Mouse (Mus musculus) forebrain, embryonic 12.5 days (tissue): ENCODE data around the gene Coro7. TPM values are rescaled to one million over a fixed set of nuclear protein-coding genes. Genes with fewer than 3 reads are reported as not detected.
A peak's percentile ranks its signal among the peaks of the same experiment; 100 is the strongest.

ENCODE experiments used
- ATAC-seq: fragments of 200-750 bp; cut with Nextera tagmentation; 2 replicates; pipeline ENCODE4 v1.8.0; 2017; ENCODE audit warnings: moderate TSS enrichment; ENCODE audit not compliant: low FRiP score
- H3K27ac ChIP-seq: fragments of 300-500 bp; sonication (generic); 2 replicates; pipeline ENCODE4 v1.5.1; 2016; ENCODE audit warnings: mild to moderate bottlenecking
- H3K27me3 ChIP-seq: fragments of 300-500 bp; sonication (generic); 2 replicates; pipeline ENCODE4 v1.6.1; 2016; ENCODE audit warnings: mild to moderate bottlenecking
- H3K36me3 ChIP-seq: fragments of 300-500 bp; sonication (generic); replicated peaks from 2 replicates; pipeline ENCODE4 v1.6.1; 2016; ENCODE audit warnings: mild to moderate bottlenecking
- H3K4me1 ChIP-seq: fragments of 300-500 bp; sonication (generic); 2 replicates; pipeline ENCODE4 v1.6.1; 2016
- H3K4me2 ChIP-seq: fragments of 300-500 bp; sonication (generic); 2 replicates; pipeline ENCODE4 v1.6.1; 2016; ENCODE audit warnings: mild to moderate bottlenecking, moderate library complexity
- H3K4me3 ChIP-seq: fragments of 300-500 bp; sonication (generic); replicated peaks from 2 replicates; pipeline ENCODE4 v1.5.1; 2016; ENCODE audit warnings: mild to moderate bottlenecking
- H3K9ac ChIP-seq: fragments of 300-500 bp; sonication (generic); 2 replicates; pipeline ENCODE4 v1.6.1; 2016; ENCODE audit warnings: mild to moderate bottlenecking
- H3K9me3 ChIP-seq: fragments of 300-500 bp; sonication (generic); 2 replicates; pipeline ENCODE4 v1.6.1; 2016
- WGBS: fragments of 180-500 bp; shearing (Covaris S2); methylation state at CpG from one replicate; pipeline ENCODE4 v1.1.7; 2016; 5-methylcytosine and 5-hydroxymethylcytosine counted together
- polyA plus RNA-seq: library from polyadenylated mRNA; unstranded; fragments of >200 nt; fragmentation: Nextera tagmentation; extraction: Ambion mirVana; gene quantifications from 2 replicates; pipeline ENCODE4 v1.2.1, GENCODE M21; 2016

Gene Coro7
- polyA plus RNA-seq, 1 experiment from 2014 or later, result 18.5 TPM

DNA sequence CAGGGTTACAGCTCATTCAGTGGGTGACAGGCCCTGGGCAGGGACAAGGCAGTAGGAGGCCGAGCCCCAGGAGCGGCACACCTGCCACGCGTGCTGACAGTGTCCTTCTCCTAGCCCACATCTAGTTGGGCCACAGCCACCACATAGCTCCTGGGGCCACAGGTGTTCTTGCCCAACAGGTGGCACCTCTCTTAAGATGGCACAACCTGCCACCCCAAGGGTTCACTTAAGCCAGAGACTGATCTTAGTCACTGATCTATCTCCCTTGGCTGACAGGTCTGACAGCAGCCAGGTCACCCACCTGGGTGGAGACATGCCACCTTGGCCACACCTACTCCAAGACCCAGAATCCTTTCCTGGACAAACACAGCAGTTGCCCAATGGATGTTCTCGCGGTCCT lies 36.6 kb downstream of the Coro7 start:
- Histone ChIP-seq H3K9me3 (no peaks in the 10 kb centered on the region), H3K27me3 (0 out of 2 replicates have a peak, but pooled peaks cover 8% of the 10 kb centered on the region), H3K4me1 (peaks cover 48% of the 10 kb centered on the region), H3K36me3 (no peaks in the 10 kb centered on the region), H3K27ac (0 out of 2 replicates have a peak overlapping the region, but pooled peaks have one; percentile 19), H3K9ac (no peak overlapping the region), H3K4me3 (no peak overlapping the region), H3K4me2 (peak overlapping the region; percentile 1; the same call in 1 of the 2 replicates)
- no peak for ATAC-seq
- WGBS, result 80% methylated on average over 6 of the region's 6 CpGs

DNA sequence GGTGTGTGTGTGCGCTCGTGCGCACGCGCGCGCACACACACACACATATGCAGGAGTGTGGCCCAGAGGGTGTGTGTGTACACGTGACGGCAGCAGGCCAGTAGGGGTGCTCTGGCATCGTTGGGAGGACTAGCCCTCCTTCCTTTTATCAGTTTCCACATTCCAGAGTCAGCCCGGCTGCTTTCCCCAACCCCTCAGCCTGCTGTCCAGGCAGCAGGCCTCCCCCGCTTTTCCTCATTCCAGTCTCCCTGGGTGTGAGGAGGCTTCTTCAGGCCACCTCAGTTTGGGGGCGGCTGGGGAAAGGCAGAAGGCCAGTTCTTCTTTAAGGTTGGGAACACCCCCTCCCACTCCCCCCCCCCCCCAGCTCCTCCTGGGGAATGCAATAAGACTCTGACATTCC lies 37.4 kb downstream of the Coro7 start:
- Histone ChIP-seq H3K4me2 (peak overlapping the region; percentile 93), H3K27ac (0 out of 2 replicates have a peak overlapping the region, but pooled peaks have one; percentile 19), H3K4me1 (peaks cover 48% of the 10 kb centered on the region), H3K36me3 (no peaks in the 10 kb centered on the region), H3K27me3 (0 out of 2 replicates have a peak, but pooled peaks cover 8% of the 10 kb centered on the region), H3K4me3 (no peak overlapping the region), H3K9me3 (no peaks in the 10 kb centered on the region), H3K9ac (0 out of 2 replicates have a peak overlapping the region, but pooled peaks have one; percentile 21)
- WGBS, result 38% methylated on average over 13 of the region's 13 CpGs
- no peak; the same call in 1 of the 2 replicates for ATAC-seq

DNA sequence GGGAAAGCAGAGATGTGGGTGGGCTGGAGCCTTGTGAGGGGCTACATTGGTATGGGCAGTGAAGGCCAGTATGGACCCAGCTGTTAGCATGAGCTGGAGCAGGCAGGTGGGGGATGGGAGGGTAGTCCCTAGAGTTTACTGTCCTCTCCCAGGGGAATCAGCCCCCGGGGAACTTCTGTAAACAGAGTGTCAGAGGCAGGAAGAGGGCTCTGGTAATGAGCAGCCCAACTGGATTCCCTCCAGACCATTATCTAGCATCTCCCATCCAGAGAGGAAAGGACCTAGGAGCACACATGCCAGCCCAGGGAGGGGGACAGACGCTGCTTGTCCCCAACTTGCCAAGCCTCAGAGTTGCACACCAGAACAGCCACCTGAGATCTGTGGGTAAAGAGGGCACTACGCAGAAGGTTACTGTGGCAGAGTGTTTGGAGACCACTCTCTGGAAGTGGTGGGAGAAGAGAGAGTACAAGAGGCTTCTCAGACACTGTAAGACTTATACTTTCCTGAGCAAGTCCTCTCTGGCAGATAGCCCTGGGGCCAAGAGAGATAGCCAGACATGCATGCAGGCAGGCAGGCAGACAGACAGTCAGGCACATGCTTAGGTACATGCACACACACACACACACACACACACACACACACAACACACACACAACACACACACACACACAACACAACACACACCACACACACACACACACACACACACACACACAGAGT lies 38.3 kb downstream of the Coro7 start:
- Histone ChIP-seq H3K9ac (no peak overlapping the region), H3K27ac (no peak overlapping the region), H3K9me3 (no peaks in the 10 kb centered on the region)

DNA sequence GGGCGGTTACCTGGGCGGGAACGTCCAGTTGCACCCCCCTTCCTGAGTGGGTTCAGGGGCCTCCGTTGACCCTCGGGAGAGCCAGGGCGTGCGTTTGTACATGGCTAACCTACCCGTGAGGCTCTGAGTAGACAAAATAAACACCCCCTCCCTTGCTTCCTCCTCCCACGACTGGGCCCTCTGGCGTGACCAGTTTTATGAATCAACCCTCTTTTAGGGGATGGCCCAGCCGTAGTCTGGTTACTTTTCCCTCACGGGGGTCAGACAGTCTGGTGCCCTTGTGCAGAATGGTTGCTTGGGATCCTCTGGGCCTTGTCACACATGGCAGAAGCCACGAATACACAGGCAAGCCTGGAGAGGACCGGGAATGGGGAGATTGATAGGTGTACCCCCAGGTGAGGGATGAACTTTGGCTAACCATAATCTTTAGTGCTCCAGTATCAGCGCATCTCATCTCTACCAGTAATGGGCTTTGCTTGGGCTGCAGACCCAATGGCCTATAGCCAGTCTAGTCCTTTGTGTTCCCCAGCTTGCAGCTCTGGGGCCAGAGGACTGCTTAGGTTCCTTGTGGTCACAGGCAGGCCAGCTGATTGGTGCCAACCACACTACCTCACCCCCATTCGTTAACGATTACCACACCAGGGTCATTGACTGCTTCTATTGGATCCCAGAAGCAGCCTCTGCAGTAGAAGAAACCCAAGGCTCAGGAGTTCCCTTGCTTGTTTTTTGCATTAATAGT lies 39.1 kb downstream of the Coro7 start:
- no peak; the same call in 1 of the 2 replicates for ATAC-seq
- 0 out of 2 replicates have a peak, but pooled peaks cover 8% of the 10 kb centered on the region for H3K27me3 ChIP-seq
- no peaks in the 10 kb centered on the region for H3K9me3 ChIP-seq
- H3K27ac ChIP-seq, result peak overlapping the region; percentile 19; the same call in 1 of the 2 replicates
- WGBS, result 16% methylated on average over 17 of the region's 17 CpGs
- H3K4me1 ChIP-seq, result peaks cover 45% of the 10 kb centered on the region
- H3K36me3 ChIP-seq, result no peaks in the 10 kb centered on the region
- H3K4me3 ChIP-seq, result peak overlapping the region; percentile 54
- peak overlapping the region; percentile 93 for H3K4me2 ChIP-seq
- H3K9ac ChIP-seq, result peak overlapping the region; percentile 70

More for the DNA sequence above, 38.3 kb downstream of the Coro7 start:
- peak overlapping the region; percentile 54; the same call in 1 of the 2 replicates for H3K4me3 ChIP-seq
- 0 out of 2 replicates have a peak, but pooled peaks cover 8% of the 10 kb centered on the region for H3K27me3 ChIP-seq
- ATAC-seq, result no peak
- H3K4me2 ChIP-seq, result peak overlapping the region; percentile 93
- peaks cover 45% of the 10 kb centered on the region for H3K4me1 ChIP-seq
- WGBS, result 61% methylated on average over 3 of the region's 3 CpGs
- H3K36me3 ChIP-seq, result no peaks in the 10 kb centered on the region

DNA sequence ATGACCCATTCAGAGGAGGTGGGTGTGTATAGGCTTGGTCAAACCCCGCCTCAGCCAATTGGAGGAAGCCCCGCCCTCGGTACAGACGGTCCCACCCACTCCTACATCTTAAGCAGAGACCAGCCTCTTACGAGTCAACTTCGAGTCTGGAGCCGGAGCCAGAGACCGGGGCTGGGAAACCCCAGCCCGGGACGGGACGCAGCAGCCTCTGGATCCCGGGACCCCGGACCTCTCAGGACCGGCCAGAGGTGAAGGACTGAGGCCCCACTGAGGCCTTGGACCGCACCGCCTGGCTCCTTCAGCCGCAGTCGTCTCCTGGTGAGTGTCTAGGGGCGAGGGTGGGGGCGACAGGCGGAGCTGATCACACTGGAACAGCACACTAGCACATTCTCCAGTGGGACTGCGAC lies 39.7 kb downstream of the Coro7 start, which contains the start of the genes Vasn and Dnaja3:
TSS of gene Vasn (plus strand) at position 111 of the 407 bp plus-strand sequence.
TSS of gene Dnaja3 (plus strand) at position 159 of the 407 bp plus-strand sequence.
- Histone ChIP-seq H3K4me1 (peaks cover 45% of the 10 kb centered on the region), H3K27me3 (0 out of 2 replicates have a peak, but pooled peaks cover 8% of the 10 kb centered on the region), H3K4me3 (peak within 1 kb of the TSS; percentile 54), H3K27ac (peak within 1 kb of the TSS; percentile 19; the same call in 1 of the 2 replicates), H3K9me3 (no peaks in the 10 kb centered on the region), H3K36me3 (no peaks in the 10 kb centered on the region), H3K4me2 (peak within 1 kb of the TSS; percentile 93), H3K9ac (peak within 1 kb of the TSS; percentile 70)
- peak; percentile 95 for ATAC-seq
- WGBS, result 1% methylated on average over 22 of the region's 22 CpGs

DNA sequence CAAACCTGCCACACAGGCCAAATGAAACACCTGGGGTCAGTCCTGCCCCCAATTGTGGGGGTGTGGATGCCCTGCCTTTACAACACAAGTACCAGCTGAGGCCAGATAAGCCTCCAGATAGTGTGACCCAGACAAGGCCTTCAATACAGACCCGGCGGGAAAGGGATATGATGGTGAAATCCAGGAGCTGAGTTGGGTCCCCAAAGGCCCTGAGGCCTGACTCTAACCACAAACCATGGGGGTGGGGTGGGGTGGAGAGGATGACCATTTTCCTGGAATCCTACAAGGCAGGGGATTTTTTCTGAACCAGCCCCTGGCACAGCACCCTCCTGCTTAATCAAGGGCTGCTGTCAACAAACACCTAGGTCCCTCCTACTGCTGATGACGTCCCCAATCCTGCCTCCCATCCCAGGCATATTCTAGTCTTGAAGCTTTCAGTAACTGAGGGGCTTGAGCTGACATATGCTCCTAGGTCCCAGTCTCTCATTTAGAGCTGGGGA lies 40.6 kb downstream of the Coro7 start:
- Histone ChIP-seq H3K4me2 (no peak overlapping the region), H3K9me3 (no peaks in the 10 kb centered on the region), H3K9ac (no peak overlapping the region), H3K27ac (no peak overlapping the region), H3K36me3 (0 out of 2 replicates have a peak, but pooled peaks cover under 1% of the 10 kb centered on the region), H3K4me3 (no peak overlapping the region), H3K4me1 (peaks cover 44% of the 10 kb centered on the region), H3K27me3 (0 out of 2 replicates have a peak, but pooled peaks cover 8% of the 10 kb centered on the region)
- ATAC-seq, result no peak
- 87% methylated on average over 3 of the region's 3 CpGs for WGBS

DNA sequence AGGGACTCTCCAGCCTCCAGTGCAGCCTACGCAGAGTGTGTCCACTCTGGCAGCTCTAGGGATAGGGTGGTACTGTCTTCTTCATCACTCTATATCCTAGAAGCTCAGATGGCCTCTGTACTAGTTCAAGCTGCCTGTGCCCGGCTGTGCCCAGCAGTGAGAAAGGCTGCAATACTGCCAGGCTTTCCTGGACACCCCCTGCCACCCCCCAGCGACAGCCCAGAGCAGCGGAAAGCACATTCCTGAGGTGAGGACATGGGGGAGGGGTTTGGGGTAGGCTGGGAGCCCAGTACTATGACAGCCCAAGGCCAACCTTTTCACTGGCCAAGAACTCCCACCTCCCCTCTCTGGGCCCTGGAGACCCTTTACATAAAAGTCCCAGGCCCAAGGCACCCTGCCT lies 43.8 kb downstream of the Coro7 start:
- H3K4me3 ChIP-seq, result no peak overlapping the region
- H3K9ac ChIP-seq, result no peak overlapping the region
- no peaks in the 10 kb centered on the region for H3K9me3 ChIP-seq
- ATAC-seq, result no peak
- 0 out of 2 replicates have a peak, but pooled peaks cover 2% of the 10 kb centered on the region for H3K27me3 ChIP-seq
- no peak overlapping the region for H3K4me2 ChIP-seq
- peaks cover 20% of the 10 kb centered on the region; the same call in 1 of the 2 replicates for H3K36me3 ChIP-seq
- 79% methylated on average over 4 of the region's 4 CpGs for WGBS
- H3K4me1 ChIP-seq, result peaks cover 13% of the 10 kb centered on the region
- H3K27ac ChIP-seq, result no peak overlapping the region

DNA sequence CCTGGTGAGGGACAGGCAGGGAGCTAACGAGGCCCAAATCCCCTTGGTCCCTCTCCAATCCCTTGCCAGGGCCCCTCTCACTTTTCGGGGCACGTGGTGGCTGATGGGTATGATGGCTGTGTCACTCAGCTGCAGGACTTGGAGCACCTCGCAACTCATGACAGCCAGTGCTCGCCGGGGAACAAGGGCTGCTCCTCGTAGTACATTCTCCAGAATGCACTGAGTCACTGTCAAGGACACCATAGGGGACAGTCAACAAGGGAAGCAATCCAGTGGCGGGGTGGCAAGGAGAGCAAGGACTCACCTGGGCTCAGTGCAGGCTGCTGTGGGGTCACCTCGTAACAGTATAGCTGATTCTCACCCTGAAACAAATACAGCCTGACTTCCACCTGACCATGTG lies 44.9 kb downstream of the Coro7 start:
- H3K4me2 ChIP-seq, result no peak overlapping the region
- H3K4me3 ChIP-seq, result no peak overlapping the region
- no peaks in the 10 kb centered on the region for H3K27me3 ChIP-seq
- no peak overlapping the region for H3K27ac ChIP-seq
- no peak for ATAC-seq
- H3K36me3 ChIP-seq, result peaks cover 20% of the 10 kb centered on the region; the same call in 1 of the 2 replicates
- H3K9me3 ChIP-seq, result no peaks in the 10 kb centered on the region
- H3K4me1 ChIP-seq, result peaks cover 3% of the 10 kb centered on the region
- WGBS, result 86% methylated on average over 9 of the region's 9 CpGs
- H3K9ac ChIP-seq, result no peak overlapping the region

DNA sequence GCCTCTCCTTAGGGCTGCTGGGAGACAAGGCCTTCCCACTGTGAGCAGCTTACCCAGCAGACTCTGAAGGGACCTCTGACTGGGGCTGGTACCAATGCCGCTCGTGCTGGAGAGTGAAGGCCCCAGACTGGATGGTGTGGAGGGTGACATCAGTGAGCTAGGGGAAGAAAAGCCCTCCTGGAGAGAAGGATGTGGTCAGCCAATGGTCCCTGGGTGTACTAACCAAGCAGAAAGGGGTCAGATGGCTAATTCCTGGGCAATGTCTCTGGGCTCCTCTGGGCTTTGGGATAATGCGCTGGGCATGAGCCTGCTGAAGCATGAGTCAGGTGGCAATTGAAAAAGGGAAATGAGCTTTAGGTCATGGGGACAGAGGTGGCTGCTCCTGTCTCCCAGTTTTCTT lies 45.9 kb downstream of the Coro7 start:
- H3K4me2 ChIP-seq, result no peak overlapping the region
- no peaks in the 10 kb centered on the region for H3K9me3 ChIP-seq
- no peak overlapping the region for H3K27ac ChIP-seq
- H3K4me3 ChIP-seq, result no peak overlapping the region
- H3K27me3 ChIP-seq, result no peaks in the 10 kb centered on the region
- ATAC-seq, result no peak
- H3K9ac ChIP-seq, result no peak overlapping the region
- WGBS, result 92% methylated on average over 3 of the region's 3 CpGs
- H3K36me3 ChIP-seq, result peaks cover 20% of the 10 kb centered on the region; the same call in 1 of the 2 replicates
- H3K4me1 ChIP-seq, result no peaks in the 10 kb centered on the region

DNA sequence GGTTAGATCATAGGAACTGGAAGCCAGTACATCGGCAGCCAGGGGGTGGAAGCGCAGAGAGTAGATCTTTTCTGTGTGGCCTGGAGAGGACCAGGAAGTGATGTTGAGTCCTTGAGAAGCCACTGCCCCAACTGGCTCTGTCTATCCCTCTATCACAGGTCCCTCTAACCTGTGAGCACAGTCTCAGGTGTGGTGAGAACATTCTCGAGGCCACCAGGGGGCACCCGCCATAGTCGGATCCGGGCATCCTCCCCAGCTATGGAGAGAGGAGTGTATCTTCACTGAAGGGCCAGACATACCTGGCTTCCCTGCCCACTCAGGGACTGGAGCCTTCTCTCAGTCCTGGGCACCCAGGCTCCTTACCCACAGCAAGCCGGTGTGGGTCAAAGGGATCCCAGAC lies 47.5 kb downstream of the Coro7 start:
- no peak overlapping the region for H3K27ac ChIP-seq
- no peaks in the 10 kb centered on the region for H3K27me3 ChIP-seq
- H3K4me1 ChIP-seq, result no peaks in the 10 kb centered on the region
- no peak overlapping the region for H3K9ac ChIP-seq
- ATAC-seq, result no peak
- no peak overlapping the region for H3K4me2 ChIP-seq
- H3K9me3 ChIP-seq, result no peaks in the 10 kb centered on the region
- H3K4me3 ChIP-seq, result no peak overlapping the region
- peaks cover 22% of the 10 kb centered on the region; the same call in 1 of the 2 replicates for H3K36me3 ChIP-seq
- 40% methylated on average over 7 of the region's 7 CpGs for WGBS

DNA sequence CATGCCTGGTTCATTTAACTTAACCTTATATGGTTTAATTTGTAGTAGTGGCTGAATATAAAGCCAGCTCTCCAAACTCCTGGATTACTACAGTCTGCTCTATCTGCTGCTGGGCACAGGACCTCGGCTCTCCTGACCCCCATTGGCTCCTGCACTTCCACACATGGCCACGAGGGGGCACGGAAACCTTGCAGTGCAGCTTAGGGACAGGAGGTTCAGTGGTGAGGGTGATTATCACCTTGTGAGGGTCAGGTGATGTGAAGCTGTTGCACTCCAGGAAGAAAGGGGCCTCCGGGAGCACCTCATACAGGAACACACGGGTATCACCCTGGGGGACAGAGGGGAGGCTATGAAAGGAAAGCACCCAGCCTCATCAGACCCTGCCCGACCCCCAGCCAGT lies 49.6 kb downstream of the Coro7 start:
- Histone ChIP-seq H3K4me3 (no peak overlapping the region), H3K4me1 (peaks cover 5% of the 10 kb centered on the region; the same call in 1 of the 2 replicates), H3K27ac (no peak overlapping the region), H3K36me3 (peaks cover 25% of the 10 kb centered on the region; the same call in 1 of the 2 replicates), H3K27me3 (no peaks in the 10 kb centered on the region), H3K9ac (no peak overlapping the region), H3K9me3 (no peaks in the 10 kb centered on the region), H3K4me2 (no peak overlapping the region)
- 21% methylated on average over 6 of the region's 6 CpGs for WGBS
- peak; percentile 59; the same call in 1 of the 2 replicates for ATAC-seq
